Mouse (Mus musculus) cerebellum, postnatal 25 days (tissue): ENCODE data around the gene Plekha7.
A peak's percentile ranks its signal among the peaks of the same experiment; 100 is the strongest.

Source experiments
- DNase-seq, 2 experiments: peaks; one replicate each; pipeline ENCODE4 v3.0.0; 2021; ENCODE audit warnings: mixed read lengths in 2 of 2

Gene Plekha7

DNA sequence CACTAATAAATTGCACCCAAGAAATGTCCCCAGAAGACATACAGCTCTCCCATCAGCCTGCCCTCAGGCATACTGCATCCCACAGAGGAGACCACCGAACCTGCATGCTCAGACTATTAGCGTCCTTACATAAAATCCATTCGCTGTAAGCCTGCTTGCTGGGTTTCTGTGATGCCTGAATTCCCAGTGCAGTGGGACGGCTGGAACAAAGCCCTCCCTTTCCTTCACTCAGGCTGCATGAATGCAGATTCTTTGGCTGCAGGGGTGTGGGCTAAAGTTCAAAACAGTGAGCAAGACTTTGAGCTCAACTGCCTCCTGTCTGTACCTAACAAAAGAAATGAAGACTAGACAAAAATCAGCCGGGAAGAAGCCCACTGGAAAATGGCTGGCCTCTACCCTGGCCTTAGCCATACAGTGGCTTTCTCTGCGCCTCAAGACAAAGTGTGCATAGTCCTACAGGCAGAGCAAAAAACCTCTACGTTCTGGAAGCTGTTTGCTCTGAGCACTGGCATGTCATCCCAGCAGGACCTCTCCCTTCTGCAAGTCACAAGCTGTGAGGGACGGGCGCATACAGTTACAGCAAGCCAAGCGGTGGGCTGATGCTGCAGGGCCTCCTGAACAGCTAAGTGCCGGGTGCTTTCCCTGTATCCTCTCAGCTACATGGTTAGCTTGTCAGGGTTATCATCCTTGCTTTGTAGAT, 123.7 kb downstream of the Plekha7 start:
- no peak for DNase-seq

DNA sequence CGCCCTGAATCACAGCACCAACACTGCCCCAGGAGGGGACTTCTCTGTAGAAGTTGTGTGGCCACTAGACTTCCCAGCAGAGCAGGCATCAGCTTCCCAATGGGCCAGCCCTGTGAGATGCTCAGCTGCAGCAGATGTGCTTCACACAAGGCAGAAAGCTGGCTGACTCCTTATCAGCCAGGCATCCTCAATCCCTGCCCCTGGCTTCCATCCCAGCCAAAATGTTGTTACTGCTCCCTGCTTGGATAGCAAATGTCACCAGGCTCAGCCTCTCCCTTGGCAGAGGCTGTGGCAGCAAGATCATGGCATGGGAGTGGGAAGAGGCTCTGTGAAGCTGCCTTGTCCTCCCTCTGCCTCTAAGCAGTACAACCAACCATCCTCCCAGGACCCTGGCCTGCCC, 125.7 kb downstream of the Plekha7 start:
- DNase-seq, result peak; percentile 59 to 74

GRCm38 (mm10) chr7:116181444-116181946, 126.7 kb downstream of the Plekha7 start:
- DNase-seq, result no peak

- DNase-seq, result no peak
Observed at GRCm38 (mm10) chr7:116178916-116179315, 129.3 kb downstream of the Plekha7 start.

- peak in 1 of 2 experiments; percentile 19 for DNase-seq
Observed at GRCm38 (mm10) chr7:116172774-116173173, 135.4 kb downstream of the Plekha7 start.

GRCm38 (mm10) chr7:116169426-116169825, 138.8 kb downstream of the Plekha7 start:
- no peak for DNase-seq

DNA sequence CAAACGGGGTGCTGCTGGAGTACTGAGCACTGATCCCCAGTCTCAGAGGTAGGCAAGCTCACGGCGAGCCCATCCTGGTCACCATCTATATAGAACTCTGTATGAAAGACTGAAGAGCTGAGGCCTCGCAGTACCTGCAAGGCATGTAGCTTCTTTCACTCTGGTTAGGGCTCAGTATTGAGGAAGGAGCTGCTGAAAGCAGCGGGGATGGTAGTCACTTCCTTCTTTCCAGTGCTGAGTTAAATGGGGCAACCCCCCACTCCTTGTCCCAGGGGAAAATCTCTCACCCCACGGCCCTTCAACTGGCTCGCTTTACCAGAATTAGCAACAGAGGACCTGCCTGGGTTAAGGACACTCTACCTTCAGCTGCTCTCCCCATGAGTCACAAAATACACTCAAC, 140.0 kb downstream of the Plekha7 start:
- DNase-seq, result no peak

- no peak for DNase-seq
Observed at GRCm38 (mm10) chr7:116164232-116164631, 143.9 kb downstream of the Plekha7 start.

- DNase-seq, result peak; percentile 48 to 63
Observed at GRCm38 (mm10) chr7:116161544-116161943, 146.6 kb downstream of the Plekha7 start.

GRCm38 (mm10) chr7:116156894-116157143, 151.4 kb downstream of the Plekha7 start:
- no peak for DNase-seq

GRCm38 (mm10) chr7:116156072-116156893, 151.9 kb downstream of the Plekha7 start:
- no peak for DNase-seq

DNA sequence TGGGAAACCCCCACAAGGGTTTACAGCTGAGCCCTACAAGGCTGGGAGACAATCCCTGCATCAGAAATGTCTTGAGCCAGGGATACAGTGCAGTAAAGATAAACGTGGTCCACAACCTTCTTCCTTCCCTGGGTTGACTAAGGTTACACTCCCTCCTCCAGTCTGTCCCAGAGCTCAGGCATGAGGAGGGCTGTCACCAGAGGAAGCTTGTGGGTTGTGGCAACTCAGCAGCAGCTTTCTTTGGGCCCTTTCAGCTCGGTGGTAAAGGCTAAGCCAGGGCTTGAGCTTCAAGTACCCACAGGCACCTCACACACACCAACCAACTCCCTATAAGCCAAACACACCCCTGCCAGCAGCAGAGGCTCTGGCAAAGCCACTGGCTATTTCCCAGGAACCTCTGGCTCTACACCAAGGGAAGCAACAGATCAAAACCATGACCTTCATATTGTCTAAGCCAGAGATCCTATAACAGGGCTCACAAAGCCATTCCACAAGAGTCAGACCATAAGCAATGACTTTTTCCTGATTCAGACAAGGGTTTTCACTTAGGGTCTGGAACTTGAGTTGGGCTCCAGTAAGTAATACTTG, 154.3 kb downstream of the Plekha7 start:
- no peak for DNase-seq

- DNase-seq, result no peak
Observed at GRCm38 (mm10) chr7:116149568-116149967, 158.6 kb downstream of the Plekha7 start.

- DNase-seq, result no peak
Observed at GRCm38 (mm10) chr7:116147114-116147513, 161.1 kb downstream of the Plekha7 start.

GRCm38 (mm10) chr7:116145030-116145429, 163.1 kb downstream of the Plekha7 start:
- no peak for DNase-seq

GRCm38 (mm10) chr7:116137671-116138070, 170.5 kb downstream of the Plekha7 start:
- DNase-seq, result no peak

DNA sequence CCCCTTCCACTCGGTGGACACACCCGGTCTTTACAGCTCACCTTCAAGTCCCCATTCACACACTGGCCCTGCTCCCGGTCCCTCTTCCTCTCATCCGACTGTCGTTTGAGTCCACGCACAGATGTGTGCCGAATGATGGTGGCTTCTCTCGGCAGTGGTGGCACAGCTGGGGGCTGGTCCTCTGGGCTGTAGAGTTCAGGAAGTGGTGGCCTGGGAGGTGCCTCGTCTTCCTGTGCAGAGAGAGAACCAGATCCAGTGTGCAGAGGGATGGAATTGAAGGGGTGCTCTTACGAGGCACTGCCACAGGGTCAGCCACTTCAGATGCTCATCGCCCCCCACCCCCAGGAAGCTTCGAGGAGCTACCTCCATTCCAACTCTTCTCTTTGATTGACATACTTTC, 171.0 kb downstream of the Plekha7 start:
- no peak for DNase-seq

GRCm38 (mm10) chr7:116134413-116135292, 173.5 kb downstream of the Plekha7 start:
- DNase-seq, result peak in 1 of 2 experiments; percentile 35

GRCm38 (mm10) chr7:116132078-116132477, 176.1 kb downstream of the Plekha7 start:
- peak; percentile 81 to 89 for DNase-seq

- DNase-seq, result peak in 1 of 2 experiments; percentile 38
Observed at GRCm38 (mm10) chr7:116131390-116131789, 176.8 kb downstream of the Plekha7 start.

- no peak for DNase-seq
Observed at GRCm38 (mm10) chr7:116129374-116129773, 178.8 kb downstream of the Plekha7 start.

DNA sequence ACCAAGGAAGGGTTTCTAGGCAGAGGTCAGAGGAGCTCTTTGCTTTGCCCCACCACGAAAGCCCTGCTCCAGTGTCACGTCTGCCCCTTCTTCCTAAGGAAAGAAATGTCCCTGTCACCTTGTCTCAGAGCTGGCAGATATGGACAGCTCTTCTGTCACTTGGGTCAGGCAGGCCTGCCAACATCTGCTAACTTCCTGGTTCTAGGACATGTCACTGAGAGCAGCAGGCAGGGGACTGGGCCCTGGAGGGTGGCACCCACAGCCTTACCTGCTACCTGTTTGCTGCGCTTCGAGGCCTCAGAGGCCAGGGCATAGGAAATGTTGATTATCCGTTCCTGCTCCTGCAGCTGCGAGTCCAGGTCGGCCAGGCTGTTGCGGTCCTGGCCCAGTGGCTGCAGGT, 179.9 kb downstream of the Plekha7 start:
- DNase-seq, result no peak

GRCm38 (mm10) chr7:116127052-116127451, 181.1 kb downstream of the Plekha7 start:
- DNase-seq, result no peak
